Mouse (Mus musculus) cerebellum, postnatal 14 days (tissue): ENCODE measurements around the gene Ssx2ip.
A peak's percentile ranks its signal among the peaks of the same experiment; 100 is the strongest.

Source experiments
- DNase-seq, 2 experiments: peaks; one replicate each; pipeline ENCODE4 v3.0.0; 2021; ENCODE audit warnings: mixed read lengths in 2 of 2

The Ssx2ip gene

GRCm38 (mm10) chr3:146404311-146405201 lies at the start of gene Ssx2ip:
TSS of gene Ssx2ip (plus strand) at chr3:146404642.
- DNase-seq, result peak; percentile 100

- DNase-seq, result no peak
Measured at GRCm38 (mm10) chr3:146355146-146355545, 49.3 kb upstream of the Ssx2ip start.

- DNase-seq, result no peak
Measured at GRCm38 (mm10) chr3:146365471-146365870, 39.0 kb upstream of the Ssx2ip start.

GRCm38 (mm10) chr3:146367058-146367457 lies 37.4 kb upstream of the Ssx2ip start:
- DNase-seq, result no peak

GRCm38 (mm10) chr3:146370553-146371095 lies 33.8 kb upstream of the Ssx2ip start:
- DNase-seq, result no peak

GRCm38 (mm10) chr3:146371201-146371600 lies 33.2 kb upstream of the Ssx2ip start:
- DNase-seq, result no peak

- no peak for DNase-seq
Measured at GRCm38 (mm10) chr3:146374596-146375175, 29.8 kb upstream of the Ssx2ip start.

GRCm38 (mm10) chr3:146375224-146375657 lies 29.2 kb upstream of the Ssx2ip start:
- no peak for DNase-seq

- no peak for DNase-seq
Measured at GRCm38 (mm10) chr3:146376337-146377130, 27.9 kb upstream of the Ssx2ip start.

GRCm38 (mm10) chr3:146377216-146377615 lies 27.2 kb upstream of the Ssx2ip start:
- DNase-seq, result no peak

- DNase-seq, result no peak
Measured at GRCm38 (mm10) chr3:146378753-146379152, 25.7 kb upstream of the Ssx2ip start.

- DNase-seq, result no peak
Measured at GRCm38 (mm10) chr3:146379740-146380466, 24.5 kb upstream of the Ssx2ip start.

GRCm38 (mm10) chr3:146380874-146381273 lies 23.6 kb upstream of the Ssx2ip start:
- DNase-seq, result no peak

- DNase-seq, result no peak
Measured at GRCm38 (mm10) chr3:146381471-146381870, 23.0 kb upstream of the Ssx2ip start.

- no peak for DNase-seq
Measured at GRCm38 (mm10) chr3:146386800-146387199, 17.6 kb upstream of the Ssx2ip start.

GRCm38 (mm10) chr3:146392656-146393321 lies 11.7 kb upstream of the Ssx2ip start:
- DNase-seq, result no peak

GRCm38 (mm10) chr3:146393641-146394100 lies 10.8 kb upstream of the Ssx2ip start:
- no peak for DNase-seq

- no peak for DNase-seq
Measured at GRCm38 (mm10) chr3:146396256-146396655, 8.2 kb upstream of the Ssx2ip start.

GRCm38 (mm10) chr3:146396934-146397333 lies 7.5 kb upstream of the Ssx2ip start:
- DNase-seq, result no peak

GRCm38 (mm10) chr3:146397847-146398246 lies 6.6 kb upstream of the Ssx2ip start:
- no peak for DNase-seq

- no peak for DNase-seq
Measured at GRCm38 (mm10) chr3:146399203-146399602, 5.2 kb upstream of the Ssx2ip start.

GRCm38 (mm10) chr3:146403770-146404169 lies 672 bp upstream of the Ssx2ip start:
- peak in 1 of 2 experiments; percentile 45 for DNase-seq
